Mouse (Mus musculus) layer of hippocampus, postnatal 10 days (tissue): ENCODE measurements around the gene Usp9x. TPM values are rescaled to one million over a fixed set of nuclear protein-coding genes. Genes with fewer than 3 reads are reported as not detected.

Experiments
- DNase-seq, 2 experiments: peaks; one replicate each; pipeline ENCODE4 v3.0.0; 2021; ENCODE audit warnings: low spot score in 2 of 2
- total RNA-seq, 2 experiments: library from RNA; stranded (reverse); gene quantifications; 2 replicates each; pipeline ENCODE4 v1.2.3; 2021

Usp9x gene
- total RNA-seq, 2 experiments from 2014 or later: 239 to 262 TPM

DNA sequence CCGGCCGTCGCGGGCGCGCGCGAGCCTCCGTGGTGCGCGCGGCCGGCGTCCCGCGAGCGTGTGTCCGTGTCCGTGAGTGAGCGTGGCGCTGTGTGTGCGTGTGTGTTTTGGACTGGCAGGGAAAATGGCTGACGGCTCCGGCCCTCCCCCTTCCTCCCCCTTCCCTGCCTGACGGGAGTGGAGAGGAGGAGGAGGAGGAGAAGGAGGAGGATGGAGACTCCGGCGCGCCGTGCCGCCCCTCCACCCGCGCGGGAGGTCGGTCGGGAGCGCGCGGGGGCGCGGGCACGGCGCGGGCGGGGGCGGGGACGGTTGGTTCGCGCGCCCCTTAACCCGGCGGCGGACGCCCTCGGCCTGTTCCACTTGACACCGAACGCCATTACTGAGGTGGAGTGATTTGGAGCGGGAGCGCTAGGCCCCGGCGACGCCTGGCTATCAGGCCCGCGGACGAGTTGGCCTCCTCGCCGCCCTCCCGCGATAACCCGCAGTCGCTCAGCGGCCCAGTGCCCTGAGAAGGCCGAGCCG, 1.2 kb downstream of the Usp9x start:
- DNase-seq: peak; percentile 53 to 71

DNA sequence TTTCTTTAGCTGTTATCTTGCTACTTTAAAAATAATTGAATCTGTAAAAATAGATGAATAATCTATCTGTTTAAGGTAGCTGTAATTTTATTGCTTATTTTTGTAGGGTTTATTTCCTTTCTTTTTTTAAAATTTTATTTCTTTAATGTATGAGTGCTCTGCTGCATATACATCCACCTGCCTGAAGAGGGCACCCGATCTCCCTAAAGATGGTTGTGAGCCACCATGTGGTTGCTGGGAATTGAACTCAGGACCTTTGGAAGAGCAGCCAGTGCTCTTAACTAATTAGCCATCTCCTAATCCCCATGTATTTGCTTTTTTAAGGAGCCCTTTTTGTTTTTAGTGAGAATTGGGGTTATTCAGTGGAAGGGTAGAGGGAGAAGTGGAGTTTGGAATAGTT, 14.3 kb downstream of the Usp9x start:
- DNase-seq: no peak

DNA sequence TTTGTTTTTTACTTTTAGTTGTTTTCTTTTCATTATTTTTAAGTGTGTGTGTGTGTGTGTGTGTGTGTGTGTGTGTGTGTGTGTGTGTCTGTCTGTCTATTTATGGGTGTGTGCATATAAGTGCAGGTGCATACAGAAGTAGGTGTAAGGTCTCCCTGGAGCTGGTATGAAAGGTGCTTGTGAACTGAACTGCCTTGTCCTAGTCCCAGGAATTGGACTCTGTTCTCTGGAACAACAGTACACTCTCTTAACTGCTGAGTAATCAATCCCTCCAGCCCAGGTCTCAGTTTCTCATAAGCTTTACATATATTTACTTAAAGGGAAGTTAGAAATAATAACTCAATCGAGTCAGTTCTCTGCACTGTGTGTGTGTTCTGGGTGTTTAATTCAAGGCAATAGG, 25.7 kb downstream of the Usp9x start:
- DNase-seq: no peak

DNA sequence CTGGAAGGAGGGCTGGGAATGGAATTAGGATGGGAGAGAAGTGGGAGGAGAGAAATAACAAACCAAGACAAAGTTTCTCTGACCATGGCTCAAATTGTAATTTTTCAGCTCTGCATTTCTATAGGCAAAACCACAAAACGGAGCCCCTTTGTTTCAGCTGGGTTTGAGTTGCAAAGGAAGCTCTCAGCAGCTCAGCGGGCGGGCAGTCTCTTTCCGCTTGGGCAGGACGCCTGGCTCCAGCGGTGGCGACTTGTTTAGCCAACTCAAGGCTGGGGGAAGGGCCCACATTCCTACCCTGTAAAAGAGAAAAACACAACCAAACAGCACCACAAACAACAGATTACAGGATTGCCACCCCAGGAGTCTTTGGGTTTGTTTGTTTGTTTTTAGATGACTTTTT, 135.2 kb downstream of the Usp9x start:
- peak in 1 of 2 experiments; percentile 20 for DNase-seq

DNA sequence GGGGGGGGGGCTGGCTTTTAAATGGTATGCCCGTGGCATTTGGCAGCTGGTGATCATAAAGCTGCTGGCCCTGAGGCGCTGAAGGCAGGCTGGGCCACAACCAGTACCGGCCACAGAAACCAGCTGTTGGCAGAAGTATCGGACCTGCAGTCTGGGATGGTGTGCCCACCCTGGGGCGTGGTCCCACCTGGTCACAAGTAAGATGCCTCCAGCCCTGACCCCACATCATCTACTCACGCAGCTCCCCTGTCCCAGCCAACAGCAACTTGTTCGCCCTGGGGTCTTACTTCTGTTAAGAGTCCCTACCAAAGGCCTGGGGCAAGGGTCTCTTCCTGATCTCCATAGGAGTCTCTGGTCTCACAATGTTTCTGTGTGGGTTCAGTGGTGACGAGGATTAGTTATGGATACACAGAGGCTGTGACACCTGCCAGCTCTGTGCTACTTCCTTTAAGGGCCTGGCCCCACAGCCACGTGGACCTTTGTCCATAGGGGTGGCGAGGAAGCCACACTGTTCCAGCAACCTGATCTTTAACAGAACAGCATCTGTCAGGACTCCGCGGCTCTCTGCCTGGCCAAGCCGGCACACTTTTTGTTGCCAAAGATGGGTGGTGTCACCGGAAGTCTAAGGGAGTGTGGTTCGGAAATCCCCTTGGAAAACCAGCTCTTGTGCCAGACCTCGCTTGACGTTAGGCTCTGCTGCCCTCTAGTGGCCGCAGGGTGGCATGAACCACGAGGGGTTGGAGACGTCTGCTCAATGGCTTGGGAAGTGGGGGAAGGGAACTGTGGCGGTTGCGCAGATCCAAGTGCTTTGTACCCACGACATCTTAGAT, 136.4 kb downstream of the Usp9x start:
- DNase-seq: peak; percentile 90 to 94

DNA sequence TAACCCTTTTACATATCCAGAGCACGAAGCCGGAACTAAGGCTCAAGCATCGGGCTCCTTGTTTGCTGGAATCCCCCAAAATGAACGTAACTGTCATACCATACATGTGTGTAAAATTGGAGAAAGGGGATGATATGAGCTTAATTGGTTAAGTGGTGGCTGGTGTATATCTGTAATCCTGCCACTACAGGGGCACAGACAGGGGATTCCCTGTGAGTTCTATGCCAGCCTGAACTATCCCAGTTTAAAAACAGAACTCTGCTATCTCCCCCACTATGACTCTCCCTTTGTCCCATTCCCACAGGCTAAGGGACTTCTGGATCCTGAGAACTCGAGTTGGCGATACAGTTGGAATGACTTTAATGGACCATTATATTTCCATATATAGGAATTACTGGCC, 137.1 kb downstream of the Usp9x start:
- peak in 1 of 2 experiments; percentile 15 for DNase-seq

DNA sequence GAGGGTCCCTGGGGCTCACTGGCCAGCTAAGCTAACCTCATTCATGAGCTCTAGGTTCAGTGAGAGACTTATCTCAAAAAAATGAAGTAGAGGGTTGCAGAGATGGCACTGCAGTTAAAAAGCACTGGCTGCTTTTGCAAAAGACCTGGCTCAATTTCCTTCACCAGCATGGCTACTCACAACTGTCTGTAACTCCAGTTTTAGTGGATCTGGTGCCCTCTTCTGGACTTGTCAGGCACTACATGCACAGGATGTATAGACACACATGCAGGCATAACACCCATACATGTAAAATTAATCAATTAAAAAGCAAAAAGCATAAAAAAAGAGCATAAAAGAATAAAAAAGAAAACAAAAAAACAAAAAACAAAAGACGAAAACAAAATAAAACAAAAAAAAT, 143.0 kb downstream of the Usp9x start:
- DNase-seq: no peak

Other genes with a start within 250 kb of the Usp9x start
- 100 to 1,000 TPM; 181 to 211 TPM for gene Ddx3x, start 209.5 kb downstream of the Usp9x start, total RNA-seq